Mouse (Mus musculus): ENCODE measurements around the gene Mphosph9. TPM values are rescaled to one million over a fixed set of nuclear protein-coding genes. Genes with fewer than 3 reads are reported as not detected.

The Mphosph9 gene
- polyA plus RNA-seq (2012; rRNA removed): 3.8 and 4.4 TPM in 2 replicates

GRCm38 (mm10) chr5:124327510-124328364 is at the start of gene Mphosph9, which contains the start of gene 2810006K23Rik:
TSS of gene Mphosph9 (minus strand) at chr5:124327972.
TSS of gene 2810006K23Rik (plus strand) at chr5:124328089.
- Histone ChIP-seq H3K36me3 (ENCODE audit: control insufficient read depth, insufficient read depth, low read length) (no peaks in the 10 kb centered on the region), H3K4me1 (ENCODE audit: control insufficient read depth, insufficient read depth, insufficient read length) (peaks cover 7% of the 10 kb centered on the region; the same call in 1 of the 2 replicates), H3K4me3 (ENCODE audit: extremely low read depth, insufficient read depth, insufficient read length) (peak within 1 kb of the TSS; percentile 84), H3K27me3 (ENCODE audit: control insufficient read depth, insufficient read depth, low read length) (no peaks in the 10 kb centered on the region), H3K27ac (ENCODE audit: insufficient read depth, low read length) (peak within 1 kb of the TSS; percentile 92)
- TF ChIP-seq POLR2A (IDR thresholded peaks at IDR 0.05; ENCODE audit: low read depth, low read length) (peak; percentile 98), CTCF (IDR thresholded peaks at IDR 0.05; ENCODE audit: extremely low read depth, insufficient read depth, insufficient read length, insufficient replicate concordance) (no peak)
- WGBS: under 1% methylated on average over 72 of the region's 72 CpGs
- peak; percentile 99 for DNase-seq (ENCODE audit: low read depth in 1 of 2, low spot score in 2 of 2)

- TF ChIP-seq POLR2A (IDR thresholded peaks at IDR 0.05; ENCODE audit: low read depth, low read length) (no peak), CTCF (IDR thresholded peaks at IDR 0.05; ENCODE audit: extremely low read depth, insufficient read depth, insufficient read length, insufficient replicate concordance) (no peak)
- DNase-seq (ENCODE audit: low read depth in 1 of 2, low spot score in 2 of 2): no peak
- Histone ChIP-seq H3K27ac (ENCODE audit: insufficient read depth, low read length) (no peak overlapping the region), H3K4me1 (ENCODE audit: control insufficient read depth, insufficient read depth, insufficient read length) (no peaks in the 10 kb centered on the region), H3K36me3 (ENCODE audit: control insufficient read depth, insufficient read depth, low read length) (peaks cover 41% of the 10 kb centered on the region), H3K4me3 (ENCODE audit: extremely low read depth, insufficient read depth, insufficient read length) (no peak overlapping the region), H3K27me3 (ENCODE audit: control insufficient read depth, insufficient read depth, low read length) (no peaks in the 10 kb centered on the region)
- WGBS: 84% methylated on average over 4 of the region's 4 CpGs
Measured at GRCm38 (mm10) chr5:124377149-124377548, 49.4 kb upstream of the Mphosph9 start.

GRCm38 (mm10) chr5:124376401-124376800 is 48.6 kb upstream of the Mphosph9 start:
- H3K27me3 ChIP-seq (ENCODE audit: control insufficient read depth, insufficient read depth, low read length): no peaks in the 10 kb centered on the region
- H3K4me3 ChIP-seq (ENCODE audit: extremely low read depth, insufficient read depth, insufficient read length): no peak overlapping the region
- TF ChIP-seq CTCF (IDR thresholded peaks at IDR 0.05; ENCODE audit: extremely low read depth, insufficient read depth, insufficient read length, insufficient replicate concordance) (no peak), POLR2A (IDR thresholded peaks at IDR 0.05; ENCODE audit: low read depth, low read length) (no peak)
- DNase-seq (ENCODE audit: low read depth in 1 of 2, low spot score in 2 of 2): no peak
- no peaks in the 10 kb centered on the region for H3K4me1 ChIP-seq (ENCODE audit: control insufficient read depth, insufficient read depth, insufficient read length)
- no peak overlapping the region for H3K27ac ChIP-seq (ENCODE audit: insufficient read depth, low read length)
- peaks cover 35% of the 10 kb centered on the region for H3K36me3 ChIP-seq (ENCODE audit: control insufficient read depth, insufficient read depth, low read length)
- 96% methylated on average over 1 of the region's 1 CpGs for WGBS

GRCm38 (mm10) chr5:124374298-124374697 is 46.5 kb upstream of the Mphosph9 start:
- H3K4me1 ChIP-seq (ENCODE audit: control insufficient read depth, insufficient read depth, insufficient read length): no peaks in the 10 kb centered on the region
- TF ChIP-seq CTCF (IDR thresholded peaks at IDR 0.05; ENCODE audit: extremely low read depth, insufficient read depth, insufficient read length, insufficient replicate concordance) (no peak), POLR2A (IDR thresholded peaks at IDR 0.05; ENCODE audit: low read depth, low read length) (no peak)
- 99% methylated on average over 7 of the region's 7 CpGs for WGBS
- H3K27ac ChIP-seq (ENCODE audit: insufficient read depth, low read length): no peak overlapping the region
- no peak overlapping the region for H3K4me3 ChIP-seq (ENCODE audit: extremely low read depth, insufficient read depth, insufficient read length)
- no peaks in the 10 kb centered on the region for H3K27me3 ChIP-seq (ENCODE audit: control insufficient read depth, insufficient read depth, low read length)
- DNase-seq (ENCODE audit: low read depth in 1 of 2, low spot score in 2 of 2): no peak
- peaks cover 42% of the 10 kb centered on the region for H3K36me3 ChIP-seq (ENCODE audit: control insufficient read depth, insufficient read depth, low read length)

GRCm38 (mm10) chr5:124366721-124367120 is 38.9 kb upstream of the Mphosph9 start:
- Histone ChIP-seq H3K4me1 (ENCODE audit: control insufficient read depth, insufficient read depth, insufficient read length) (peaks cover 5% of the 10 kb centered on the region; the same call in 1 of the 2 replicates), H3K36me3 (ENCODE audit: control insufficient read depth, insufficient read depth, low read length) (peaks cover 13% of the 10 kb centered on the region), H3K4me3 (ENCODE audit: extremely low read depth, insufficient read depth, insufficient read length) (no peak overlapping the region), H3K27ac (ENCODE audit: insufficient read depth, low read length) (peak overlapping the region; percentile 57; the same call in 1 of the 2 replicates), H3K27me3 (ENCODE audit: control insufficient read depth, insufficient read depth, low read length) (no peaks in the 10 kb centered on the region)
- DNase-seq (ENCODE audit: low read depth in 1 of 2, low spot score in 2 of 2): no peak
- 36% methylated on average over 3 of the region's 3 CpGs for WGBS
- no peak for TF ChIP-seq POLR2A (IDR thresholded peaks at IDR 0.05; ENCODE audit: low read depth, low read length)
- no peak for TF ChIP-seq CTCF (IDR thresholded peaks at IDR 0.05; ENCODE audit: extremely low read depth, insufficient read depth, insufficient read length, insufficient replicate concordance)

- Histone ChIP-seq H3K4me1 (ENCODE audit: control insufficient read depth, insufficient read depth, insufficient read length) (peaks cover 5% of the 10 kb centered on the region; the same call in 1 of the 2 replicates), H3K27me3 (ENCODE audit: control insufficient read depth, insufficient read depth, low read length) (no peaks in the 10 kb centered on the region), H3K27ac (ENCODE audit: insufficient read depth, low read length) (no peak overlapping the region), H3K4me3 (ENCODE audit: extremely low read depth, insufficient read depth, insufficient read length) (no peak overlapping the region), H3K36me3 (ENCODE audit: control insufficient read depth, insufficient read depth, low read length) (peaks cover 7% of the 10 kb centered on the region)
- TF ChIP-seq POLR2A (IDR thresholded peaks at IDR 0.05; ENCODE audit: low read depth, low read length) (no peak), CTCF (IDR thresholded peaks at IDR 0.05; ENCODE audit: extremely low read depth, insufficient read depth, insufficient read length, insufficient replicate concordance) (no peak)
- WGBS: 93% methylated on average over 2 of the region's 2 CpGs
- no peak for DNase-seq (ENCODE audit: low read depth in 1 of 2, low spot score in 2 of 2)
Measured at GRCm38 (mm10) chr5:124365754-124366153, 38.0 kb upstream of the Mphosph9 start.

Measured in spleen, adult 2 months (tissue).